Mouse (Mus musculus): Measurements from ENCODE around the gene Slc4a1. TPM values are rescaled to one million over a fixed set of nuclear protein-coding genes. Genes with fewer than 3 reads are reported as not detected.

Gene Slc4a1
- total and polyA plus RNA-seq, 3 experiments, result 0.02 to 0.49 (median 0.35) TPM

DNA sequence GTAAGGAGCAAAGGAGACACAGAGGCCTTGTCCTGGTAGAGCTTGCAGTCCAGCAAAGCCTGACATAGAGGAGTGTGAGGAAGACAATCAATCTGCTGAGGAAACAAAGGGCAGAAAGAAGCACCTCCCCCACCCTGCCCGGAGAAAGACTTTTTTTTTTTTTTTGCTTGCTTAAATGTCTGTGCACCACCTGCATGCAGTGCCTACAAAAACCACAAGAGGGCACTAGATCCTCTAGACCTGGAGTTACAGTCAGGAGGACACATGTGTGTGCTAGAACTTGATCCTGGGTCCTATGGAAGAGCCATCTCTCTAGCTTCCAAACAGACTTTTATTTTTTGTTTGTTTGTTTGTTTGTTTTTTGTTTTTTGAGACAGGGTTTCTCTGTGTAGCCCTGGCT, 66.2 kb downstream of the Slc4a1 start:
- peak; percentile 23 for DNase-seq

Small RNA genes within 50 kb of the gene (microRNA-seq; reads per million reads assigned to microRNA genes)
- 0.22 to 0.83 reads per million in 2 experiments for gene Mir6930

Other genes starting within 250 kb of the Slc4a1 start
- 1 to 10 TPM in 1 of 2 experiments, under 1 TPM in 1; 0.29 to 1.8 TPM for gene Nags, start 220.7 kb downstream of the Slc4a1 start, total RNA-seq (2021)
- gene Nags, start 220.7 kb downstream of the Slc4a1 start, polyA plus RNA-seq (2012; rRNA removed), result 0.34 and 1.1 TPM in 2 replicates
- 10 to 100 TPM in 1 of 2 experiments, 1 to 10 TPM in 1; 7.9 to 16.5 TPM for gene Tmem101, start 209.8 kb downstream of the Slc4a1 start, total RNA-seq (2021)
- 23.9 and 26.8 TPM in 2 replicates for gene Tmem101, start 209.8 kb downstream of the Slc4a1 start, polyA plus RNA-seq (2012; rRNA removed)
- 100 to 1,000 TPM in 1 of 2 experiments, 10 to 100 TPM in 1; 82.6 to 108 TPM for gene Lsm12, start 180.9 kb downstream of the Slc4a1 start, total RNA-seq (2021)
- 35.8 and 40.1 TPM in 2 replicates for gene Lsm12, start 180.9 kb downstream of the Slc4a1 start, polyA plus RNA-seq (2012; rRNA removed)
- gene G6pc3, start 176.6 kb downstream of the Slc4a1 start, total RNA-seq (2021), result 100 to 1,000 TPM; 140 to 149 TPM
- gene G6pc3, start 176.6 kb downstream of the Slc4a1 start, polyA plus RNA-seq (2012; rRNA removed), result 254 and 297 TPM in 2 replicates
- gene Hdac5, start 136.0 kb downstream of the Slc4a1 start, total RNA-seq (2021), result 100 to 1,000 TPM in 1 of 2 experiments, 10 to 100 TPM in 1; 67.8 to 127 TPM
- 99.3 and 131 TPM in 2 replicates for gene Hdac5, start 136.0 kb downstream of the Slc4a1 start, polyA plus RNA-seq (2012; rRNA removed)
- under 1 TPM; 0.35 to 0.93 TPM for gene BC030867, start 117.3 kb downstream of the Slc4a1 start, total RNA-seq (2021)
- 1.2 and 1.6 TPM in 2 replicates for gene BC030867, start 117.3 kb downstream of the Slc4a1 start, polyA plus RNA-seq (2012; rRNA removed)
- gene Asb16, start 97.5 kb downstream of the Slc4a1 start, total RNA-seq (2021), result under 1 TPM; 0.12 to 0.45 TPM
- 0.75 and 0.95 TPM in 2 replicates for gene Asb16, start 97.5 kb downstream of the Slc4a1 start, polyA plus RNA-seq (2012; rRNA removed)
- 10 to 100 TPM; 57.2 to 59.4 TPM for gene Tmub2, start 81.3 kb downstream of the Slc4a1 start, total RNA-seq (2021)
- gene Tmub2, start 81.3 kb downstream of the Slc4a1 start, polyA plus RNA-seq (2012; rRNA removed), result 55.8 and 58.9 TPM in 2 replicates
- 10 to 100 TPM; 44.2 to 45.1 TPM for gene Atxn7l3, start 69.6 kb downstream of the Slc4a1 start, total RNA-seq (2021)
- 43.2 and 46.5 TPM in 2 replicates for gene Atxn7l3, start 69.6 kb downstream of the Slc4a1 start, polyA plus RNA-seq (2012; rRNA removed)
- 100 to 1,000 TPM in 1 of 2 experiments, 10 to 100 TPM in 1; 95.9 to 110 TPM for gene Ubtf, start 46.5 kb downstream of the Slc4a1 start, total RNA-seq (2021)
- 24.2 and 25.4 TPM in 2 replicates for gene Ubtf, start 46.5 kb downstream of the Slc4a1 start, polyA plus RNA-seq (2012; rRNA removed)
- 10 to 100 TPM; 36.8 to 51.7 TPM for gene Rundc3a, start 27.2 kb upstream of the Slc4a1 start, total RNA-seq (2021)
- gene Rundc3a, start 27.2 kb upstream of the Slc4a1 start, polyA plus RNA-seq (2012; rRNA removed), result 46.3 and 77.5 TPM in 2 replicates
- 100 to 1,000 TPM; 504 to 683 TPM for gene Slc25a39, start 41.7 kb upstream of the Slc4a1 start, total RNA-seq (2021)
- 1,025 and 1,107 TPM in 2 replicates for gene Slc25a39, start 41.7 kb upstream of the Slc4a1 start, polyA plus RNA-seq (2012; rRNA removed)
- gene Grn, start 64.1 kb upstream of the Slc4a1 start, total RNA-seq (2021), result 100 to 1,000 TPM; 165 to 211 TPM
- gene Grn, start 64.1 kb upstream of the Slc4a1 start, polyA plus RNA-seq (2012; rRNA removed), result 251 and 310 TPM in 2 replicates
- 1 to 10 TPM; 2.8 to 8.3 TPM for gene Fam171a2, start 81.5 kb upstream of the Slc4a1 start, total RNA-seq (2021)
- gene Fam171a2, start 81.5 kb upstream of the Slc4a1 start, polyA plus RNA-seq (2012; rRNA removed), result 18.1 and 22.9 TPM in 2 replicates
- 1 to 10 TPM; 2.5 to 4.1 TPM for gene Itga2b, start 103.9 kb upstream of the Slc4a1 start, total RNA-seq (2021)
- 6.6 TPM in 2 replicates for gene Itga2b, start 103.9 kb upstream of the Slc4a1 start, polyA plus RNA-seq (2012; rRNA removed)
- 10 to 100 TPM; 23.2 to 31.4 TPM for gene Gpatch8, start 190.2 kb upstream of the Slc4a1 start, total RNA-seq (2021)
- 16.0 and 18.4 TPM in 2 replicates for gene Gpatch8, start 190.2 kb upstream of the Slc4a1 start, polyA plus RNA-seq (2012; rRNA removed)
- gene Gm11627, start 213.3 kb upstream of the Slc4a1 start, total RNA-seq (2021), result under 1 TPM in 1 of 2 experiments, not detected in 1; 0.52 TPM
- not detected in 2 replicates for gene Gm11627, start 213.3 kb upstream of the Slc4a1 start, polyA plus RNA-seq (2012; rRNA removed)
- gene Fzd2, start 238.2 kb upstream of the Slc4a1 start, total RNA-seq (2021), result 1 to 10 TPM; 2.0 to 9.3 TPM
- gene Fzd2, start 238.2 kb upstream of the Slc4a1 start, polyA plus RNA-seq (2012; rRNA removed), result 22.8 and 23.1 TPM in 2 replicates